Mouse (Mus musculus): ENCODE data around the gene Cx3cr1. TPM values are rescaled to one million over a fixed set of nuclear protein-coding genes. Genes with fewer than 3 reads are reported as not detected.

Cx3cr1 gene
- polyA plus RNA-seq, 1 experiment, result 7.5 TPM

GRCm38 (mm10) chr9:119908708-119909107 is 161.0 kb downstream of the Cx3cr1 start:
- no peaks in the 10 kb centered on the region for H3K27me3 ChIP-seq (ENCODE audit: control insufficient read depth, insufficient read depth, low read length)
- TF ChIP-seq POLR2A (IDR thresholded peaks at IDR 0.05; ENCODE audit: control insufficient read depth, extremely low read depth, insufficient read depth, low read length, poor library complexity), result no peak
- no peak for TF ChIP-seq CTCF (IDR thresholded peaks at IDR 0.05; ENCODE audit: borderline replicate concordance, control insufficient read depth, extremely low read depth, insufficient read depth, low read length, poor library complexity)
- 98% methylated on average over 3 of the region's 3 CpGs for WGBS
- peaks cover 94% of the 10 kb centered on the region for H3K36me3 ChIP-seq (ENCODE audit: control insufficient read depth, insufficient read depth, low read length)
- H3K4me1 ChIP-seq (replicated peaks; ENCODE audit: control insufficient read depth, insufficient read depth, low read length), result no peaks in the 10 kb centered on the region
- no peak overlapping the region for H3K27ac ChIP-seq (ENCODE audit: control insufficient read depth, insufficient read depth, low read length)
- no peak for DNase-seq
- no peak overlapping the region for H3K4me3 ChIP-seq (ENCODE audit: control insufficient read depth, insufficient read depth, low read length)

- Histone ChIP-seq H3K4me3 (ENCODE audit: control insufficient read depth, insufficient read depth, low read length) (no peak overlapping the region), H3K4me1 (replicated peaks; ENCODE audit: control insufficient read depth, insufficient read depth, low read length) (no peaks in the 10 kb centered on the region), H3K36me3 (ENCODE audit: control insufficient read depth, insufficient read depth, low read length) (peaks cover 40% of the 10 kb centered on the region), H3K27ac (ENCODE audit: control insufficient read depth, insufficient read depth, low read length) (no peak overlapping the region), H3K27me3 (ENCODE audit: control insufficient read depth, insufficient read depth, low read length) (no peaks in the 10 kb centered on the region)
- WGBS, result 95% methylated on average over 12 of the region's 12 CpGs
- no peak for DNase-seq
- no peak for TF ChIP-seq CTCF (IDR thresholded peaks at IDR 0.05; ENCODE audit: borderline replicate concordance, control insufficient read depth, extremely low read depth, insufficient read depth, low read length, poor library complexity)
- no peak for TF ChIP-seq POLR2A (IDR thresholded peaks at IDR 0.05; ENCODE audit: control insufficient read depth, extremely low read depth, insufficient read depth, low read length, poor library complexity)
Measured at GRCm38 (mm10) chr9:119902410-119903151, 167.1 kb downstream of the Cx3cr1 start.

DNA sequence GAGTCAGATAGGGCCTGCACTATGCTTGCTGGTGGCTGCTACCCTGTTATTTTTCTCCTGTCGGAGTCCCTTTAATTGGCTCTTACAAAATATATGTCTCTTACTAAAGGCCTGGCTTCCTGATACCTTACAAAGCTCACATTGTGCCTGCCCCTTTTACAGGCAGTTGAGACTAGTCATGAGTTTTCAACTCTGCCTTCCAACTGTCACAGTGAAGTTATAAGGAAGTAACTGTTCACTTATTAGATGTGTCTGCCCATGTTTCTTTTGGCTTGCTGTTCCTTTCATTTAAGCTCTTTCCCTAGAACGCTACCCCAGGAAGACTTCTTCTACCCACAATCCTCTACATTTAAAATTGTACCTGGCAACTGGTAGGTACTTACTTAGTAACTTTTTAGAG is 170.2 kb downstream of the Cx3cr1 start:
- Histone ChIP-seq H3K27me3 (ENCODE audit: control insufficient read depth, insufficient read depth, low read length) (no peaks in the 10 kb centered on the region), H3K4me3 (ENCODE audit: control insufficient read depth, insufficient read depth, low read length) (no peak overlapping the region), H3K4me1 (replicated peaks; ENCODE audit: control insufficient read depth, insufficient read depth, low read length) (peaks cover 6% of the 10 kb centered on the region), H3K36me3 (ENCODE audit: control insufficient read depth, insufficient read depth, low read length) (peaks cover 14% of the 10 kb centered on the region), H3K27ac (ENCODE audit: control insufficient read depth, insufficient read depth, low read length) (no peak overlapping the region)
- DNase-seq, result no peak
- TF ChIP-seq CTCF (IDR thresholded peaks at IDR 0.05; ENCODE audit: borderline replicate concordance, control insufficient read depth, extremely low read depth, insufficient read depth, low read length, poor library complexity) (no peak), POLR2A (IDR thresholded peaks at IDR 0.05; ENCODE audit: control insufficient read depth, extremely low read depth, insufficient read depth, low read length, poor library complexity) (no peak)
- WGBS, result 85% methylated on average over 2 of the region's 2 CpGs

DNA sequence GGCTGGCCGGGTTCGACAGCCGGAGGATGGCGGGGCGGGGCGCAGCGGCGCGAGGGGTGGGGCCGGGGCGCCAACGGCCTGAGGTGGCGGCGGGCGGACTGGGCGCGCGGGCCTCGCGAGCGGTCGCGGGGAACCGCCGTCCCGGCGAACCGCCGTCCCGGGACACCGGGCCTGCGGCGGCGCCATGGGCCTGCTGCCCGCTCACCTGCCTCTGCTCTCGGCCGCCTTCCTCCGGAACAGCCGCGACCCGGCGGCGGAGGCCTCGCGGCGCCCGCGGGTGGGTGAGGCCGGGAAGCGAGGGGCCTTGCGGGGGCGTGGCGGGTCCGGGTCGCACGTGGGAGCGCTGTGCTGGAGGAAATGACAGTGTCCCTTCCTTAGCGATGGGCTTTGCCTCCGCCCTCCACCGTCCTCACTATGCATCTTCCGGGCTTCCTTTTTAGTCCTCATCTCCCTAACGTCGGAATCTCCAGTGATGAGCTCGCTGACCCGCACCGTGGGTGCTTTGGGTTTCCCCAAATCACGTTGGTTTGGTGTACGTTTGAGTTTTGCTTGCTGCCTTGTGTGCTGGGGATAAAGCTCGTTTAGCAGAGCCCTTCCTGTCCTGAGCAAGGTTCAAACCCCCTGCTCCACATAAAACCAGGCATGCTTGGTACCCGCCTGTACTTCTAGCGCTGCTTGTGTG is 174.5 kb downstream of the Cx3cr1 start:
- Histone ChIP-seq H3K27ac (ENCODE audit: control insufficient read depth, insufficient read depth, low read length) (no peak overlapping the region), H3K4me1 (replicated peaks; ENCODE audit: control insufficient read depth, insufficient read depth, low read length) (peaks cover 6% of the 10 kb centered on the region), H3K36me3 (ENCODE audit: control insufficient read depth, insufficient read depth, low read length) (no peaks in the 10 kb centered on the region), H3K4me3 (ENCODE audit: control insufficient read depth, insufficient read depth, low read length) (peak overlapping the region; percentile 57), H3K27me3 (ENCODE audit: control insufficient read depth, insufficient read depth, low read length) (no peaks in the 10 kb centered on the region)
- peak; percentile 62 for DNase-seq
- under 1% methylated on average over 62 of the region's 71 CpGs for WGBS
- TF ChIP-seq POLR2A (IDR thresholded peaks at IDR 0.05; ENCODE audit: control insufficient read depth, extremely low read depth, insufficient read depth, low read length, poor library complexity) (no peak), CTCF (IDR thresholded peaks at IDR 0.05; ENCODE audit: borderline replicate concordance, control insufficient read depth, extremely low read depth, insufficient read depth, low read length, poor library complexity) (no peak; the same call in 1 of the 2 replicates)

DNA sequence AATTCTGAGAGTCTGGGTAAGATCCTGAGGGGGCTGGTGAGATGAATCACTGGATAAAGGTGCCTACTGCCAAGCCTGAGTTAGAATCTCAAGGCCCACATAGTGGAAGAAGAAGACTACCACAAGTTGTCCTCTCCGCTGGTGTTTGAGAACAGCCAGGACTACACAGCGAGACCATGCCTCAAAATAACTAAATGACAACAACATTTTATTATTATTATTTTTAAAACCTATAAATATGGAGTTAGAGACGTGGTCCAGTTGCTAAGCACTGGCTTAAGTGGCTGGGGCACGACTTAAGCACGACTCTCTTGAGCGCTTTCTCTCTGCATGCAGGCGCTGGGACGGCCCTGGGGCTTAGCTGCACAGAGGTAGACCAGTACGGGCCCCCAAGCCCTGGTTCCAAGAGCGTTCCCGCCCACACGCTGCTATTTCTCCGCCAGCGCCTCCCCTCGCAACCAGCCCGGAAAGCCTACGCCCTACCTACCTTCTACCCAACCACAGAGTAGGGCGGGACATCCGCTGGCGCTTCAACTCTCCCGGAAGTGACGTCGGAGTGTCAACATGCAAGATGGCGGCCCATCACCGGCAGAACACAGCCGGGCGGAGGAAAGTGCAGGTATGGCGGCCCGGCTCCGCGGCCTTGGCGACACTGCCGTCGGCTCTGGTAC is 175.2 kb downstream of the Cx3cr1 start, which contains the start of gene Wdr48:
Gene Wdr48 (plus strand): TSS at position 540 of the 671 bp plus-strand sequence.
- Histone ChIP-seq H3K4me1 (replicated peaks; ENCODE audit: control insufficient read depth, insufficient read depth, low read length) (peaks cover 6% of the 10 kb centered on the region), H3K27ac (ENCODE audit: control insufficient read depth, insufficient read depth, low read length) (peak within 1 kb of the TSS; percentile 4; the same call in 1 of the 2 replicates), H3K27me3 (ENCODE audit: control insufficient read depth, insufficient read depth, low read length) (no peaks in the 10 kb centered on the region), H3K36me3 (ENCODE audit: control insufficient read depth, insufficient read depth, low read length) (no peaks in the 10 kb centered on the region), H3K4me3 (ENCODE audit: control insufficient read depth, insufficient read depth, low read length) (peak within 1 kb of the TSS; percentile 57)
- TF ChIP-seq CTCF (IDR thresholded peaks at IDR 0.05; ENCODE audit: borderline replicate concordance, control insufficient read depth, extremely low read depth, insufficient read depth, low read length, poor library complexity) (peak; percentile 53; the same call in 1 of the 2 replicates), POLR2A (IDR thresholded peaks at IDR 0.05; ENCODE audit: control insufficient read depth, extremely low read depth, insufficient read depth, low read length, poor library complexity) (peak; percentile 42; the same call in 1 of the 2 replicates)
- 4% methylated on average over 34 of the region's 34 CpGs for WGBS
- DNase-seq, result peak; percentile 97

GRCm38 (mm10) chr9:119893881-119894280 is 175.8 kb downstream of the Cx3cr1 start:
- H3K27ac ChIP-seq (ENCODE audit: control insufficient read depth, insufficient read depth, low read length), result no peak overlapping the region
- no peaks in the 10 kb centered on the region for H3K27me3 ChIP-seq (ENCODE audit: control insufficient read depth, insufficient read depth, low read length)
- no peaks in the 10 kb centered on the region for H3K36me3 ChIP-seq (ENCODE audit: control insufficient read depth, insufficient read depth, low read length)
- H3K4me3 ChIP-seq (ENCODE audit: control insufficient read depth, insufficient read depth, low read length), result no peak overlapping the region
- DNase-seq, result no peak
- TF ChIP-seq CTCF (IDR thresholded peaks at IDR 0.05; ENCODE audit: borderline replicate concordance, control insufficient read depth, extremely low read depth, insufficient read depth, low read length, poor library complexity) (no peak), POLR2A (IDR thresholded peaks at IDR 0.05; ENCODE audit: control insufficient read depth, extremely low read depth, insufficient read depth, low read length, poor library complexity) (no peak)
- peaks cover 6% of the 10 kb centered on the region for H3K4me1 ChIP-seq (replicated peaks; ENCODE audit: control insufficient read depth, insufficient read depth, low read length)
- 97% methylated on average over 5 of the region's 5 CpGs for WGBS
